Mouse (Mus musculus) brain, embryonic 14.5 days (tissue): Measurements from ENCODE around the gene Dvl1.

Experiments used
- CTCF ChIP-seq: fragments of 200-500 bp; IDR thresholded peaks from 2 replicates; pipeline ENCODE4 v1.5.1; 2012; ENCODE audit warnings: inconsistent platforms, mild to moderate bottlenecking, moderate library complexity, borderline replicate concordance; ENCODE audit not compliant: insufficient read depth, insufficient read length; ENCODE audit errors: extremely low read depth
- POLR2A ChIP-seq: fragments of 200-500 bp; IDR thresholded peaks from 2 replicates; pipeline ENCODE4 v1.6.1; 2012; ENCODE audit warnings: mild to moderate bottlenecking, inconsistent platforms, borderline replicate concordance; ENCODE audit not compliant: poor library complexity, insufficient read depth, insufficient read length, severe bottlenecking; ENCODE audit errors: extremely low read depth

DNA sequence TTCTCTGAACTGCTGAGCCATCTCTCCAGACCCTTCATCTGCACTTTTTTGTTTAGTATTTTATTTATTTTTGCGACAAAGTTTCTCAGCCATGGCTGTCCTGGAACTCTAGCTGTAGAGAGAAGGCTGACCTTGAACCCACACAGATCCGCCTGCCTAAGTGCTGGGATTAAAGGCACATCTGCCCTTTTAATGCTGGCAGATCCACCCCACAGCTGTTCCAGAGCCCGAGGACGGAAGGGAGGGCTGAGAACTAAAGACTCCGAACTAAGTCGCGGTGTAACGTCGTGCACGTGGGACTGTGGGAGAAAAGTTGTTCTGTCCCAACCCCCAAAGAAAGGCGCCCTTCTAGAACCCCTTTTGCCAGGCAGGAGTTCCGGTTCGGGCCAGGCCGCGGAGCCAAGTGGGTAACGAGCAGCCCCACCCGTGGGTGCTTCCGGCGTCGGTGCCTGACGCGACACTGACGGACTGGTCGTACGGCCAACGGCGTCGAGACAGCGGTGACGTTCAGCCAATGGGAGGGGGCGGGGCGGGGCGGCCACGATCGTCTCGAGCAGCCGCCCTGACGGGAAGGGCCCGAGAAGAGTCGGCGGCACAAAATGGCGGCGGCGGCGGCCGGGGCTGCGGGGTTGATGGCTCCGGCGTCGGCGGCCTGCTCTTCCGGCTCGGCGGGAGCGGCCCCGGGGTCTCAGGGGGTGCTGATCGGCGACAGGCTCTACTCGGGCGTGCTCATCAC lies 35.1 kb upstream of the Dvl1 start, which contains the start of gene Ccnl2:
- TF ChIP-seq CTCF (no peak), POLR2A (peak; percentile 77)
